Mouse (Mus musculus): ENCODE measurements at regions not wholly inside any gene's neighbourhood (a gene's known extent, or its start where the extent isn't known, plus 50 kb on each side); places are given as distances from the start of the nearest gene placed in this dataset.
A peak's percentile ranks its signal among the peaks of the same experiment; 100 is the strongest.

DNA sequence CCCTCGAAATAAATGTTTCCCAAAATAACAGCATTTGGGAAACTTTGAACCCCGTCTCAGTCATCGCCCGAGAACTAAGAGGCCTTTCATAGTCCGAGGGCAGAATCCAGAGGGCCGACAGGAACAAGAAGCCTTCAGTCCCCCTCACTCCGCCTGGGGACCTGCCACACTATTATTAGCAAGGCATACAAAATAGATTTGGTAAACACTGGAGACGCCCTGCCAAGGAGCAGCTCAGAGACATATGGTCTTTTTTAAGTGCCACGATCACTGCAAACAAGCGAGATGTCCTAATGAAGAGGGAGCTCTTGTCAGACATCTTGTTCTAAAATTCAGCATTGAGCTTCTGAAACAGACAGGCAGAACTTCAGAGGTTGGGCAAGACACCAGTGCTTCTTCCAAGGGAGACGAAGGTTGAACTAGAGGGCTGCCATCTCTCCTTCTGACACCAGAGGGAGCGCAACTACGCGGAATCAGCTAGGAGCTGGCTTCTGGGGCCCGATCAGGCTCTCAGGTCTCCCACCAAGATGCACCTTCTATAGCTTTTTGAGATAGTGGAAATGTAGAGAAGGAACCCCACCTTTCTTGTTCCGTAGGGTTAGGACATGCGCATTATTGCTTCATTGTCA is 226.2 kb downstream of the Rnf144b start:
- H3K27me3 ChIP-seq (ENCODE audit: poor library complexity, severe bottlenecking): no peaks in the 10 kb centered on the region
- H3K27ac ChIP-seq: peak overlapping the region; percentile 48; the same call in 1 of the 2 replicates
- 39% methylated on average over 17 of the region's 17 CpGs for WGBS
- H3K36me3 ChIP-seq (replicated peaks): no peaks in the 10 kb centered on the region
- DNase-seq (ENCODE audit: extremely low spot score, low spot score): peak; percentile 73
- peaks cover 5% of the 10 kb centered on the region; the same call in 1 of the 2 replicates for H3K4me1 ChIP-seq
- no peaks in the 10 kb centered on the region for H3K9me3 ChIP-seq
- no peak overlapping the region for H3K4me3 ChIP-seq

DNA sequence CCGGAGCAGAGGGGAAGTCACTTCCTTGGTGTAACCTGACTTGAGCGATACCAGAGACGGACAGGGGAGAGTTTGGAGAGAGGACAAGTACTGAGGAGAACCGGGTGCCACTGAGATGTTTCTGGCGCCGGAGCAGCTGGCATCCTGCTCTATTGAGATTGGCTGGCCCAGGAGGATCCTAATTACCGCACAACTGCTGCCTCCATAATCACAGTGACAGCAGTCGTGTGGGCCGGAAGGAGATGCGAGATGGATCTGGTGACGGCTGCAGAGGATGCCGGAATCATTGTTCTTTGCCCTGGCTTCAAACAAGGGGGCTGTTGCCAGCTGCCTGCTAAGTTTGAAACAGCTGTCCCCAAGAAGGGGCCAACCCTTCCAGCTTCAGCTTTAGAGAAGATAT is 232.0 kb downstream of the Rnf144b start:
- H3K4me3 ChIP-seq: no peak overlapping the region
- H3K36me3 ChIP-seq (replicated peaks): no peaks in the 10 kb centered on the region
- no peaks in the 10 kb centered on the region for H3K9me3 ChIP-seq
- no peak for DNase-seq (ENCODE audit: extremely low spot score, low spot score)
- H3K4me1 ChIP-seq: no peaks in the 10 kb centered on the region
- no peaks in the 10 kb centered on the region for H3K27me3 ChIP-seq (ENCODE audit: poor library complexity, severe bottlenecking)
- WGBS: 92% methylated on average over 12 of the region's 12 CpGs
- no peak overlapping the region for H3K27ac ChIP-seq

DNA sequence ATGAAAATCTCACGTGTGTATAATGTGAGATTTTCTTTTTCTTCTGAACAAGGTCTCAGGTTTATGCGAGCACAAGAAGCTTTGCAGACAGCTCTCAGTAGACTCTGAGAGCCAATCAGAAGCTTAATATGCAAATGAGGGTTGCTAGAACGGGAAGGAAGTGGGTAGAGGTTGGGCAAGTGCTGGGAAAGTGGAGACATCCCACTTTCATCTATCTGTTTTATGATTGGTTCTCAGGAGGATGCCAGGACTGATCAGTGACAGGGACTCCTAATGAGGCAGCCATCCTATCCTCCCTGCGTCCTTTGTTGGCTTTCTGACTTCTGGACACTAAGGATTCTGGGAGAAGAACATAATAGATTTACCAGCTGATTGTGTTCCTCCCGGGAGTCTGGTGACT is 232.7 kb downstream of the Rnf144b start:
- Histone ChIP-seq H3K9me3 (no peaks in the 10 kb centered on the region), H3K4me3 (no peak overlapping the region), H3K27ac (no peak overlapping the region), H3K4me1 (no peaks in the 10 kb centered on the region), H3K27me3 (ENCODE audit: poor library complexity, severe bottlenecking) (no peaks in the 10 kb centered on the region), H3K36me3 (replicated peaks) (no peaks in the 10 kb centered on the region)
- no peak for DNase-seq (ENCODE audit: extremely low spot score, low spot score)
- WGBS: 80% methylated on average over 5 of the region's 5 CpGs

DNA sequence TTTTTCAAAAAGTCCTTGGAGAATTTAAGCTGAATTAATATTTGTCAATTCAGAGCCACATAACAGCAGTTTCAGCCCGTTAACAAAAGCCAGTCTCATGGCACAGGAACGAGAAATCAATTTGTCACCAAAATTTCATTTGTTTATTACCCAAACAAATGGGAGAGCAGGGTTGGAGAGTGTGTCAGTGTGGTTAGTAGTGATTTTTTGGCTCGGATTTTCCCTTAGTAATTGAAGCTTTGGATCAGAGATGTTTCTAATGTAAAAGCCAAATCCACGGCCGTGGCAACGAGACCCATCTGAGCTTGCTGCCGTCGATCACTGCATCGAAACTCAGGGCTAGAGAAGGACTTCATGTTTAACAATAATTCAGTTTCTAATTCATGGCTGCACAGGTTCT is 236.5 kb downstream of the Rnf144b start:
- WGBS: 87% methylated on average over 9 of the region's 9 CpGs
- no peak overlapping the region for H3K4me3 ChIP-seq
- no peaks in the 10 kb centered on the region for H3K27me3 ChIP-seq (ENCODE audit: poor library complexity, severe bottlenecking)
- no peak for DNase-seq (ENCODE audit: extremely low spot score, low spot score)
- H3K27ac ChIP-seq: no peak overlapping the region
- no peaks in the 10 kb centered on the region for H3K4me1 ChIP-seq
- H3K36me3 ChIP-seq (replicated peaks): no peaks in the 10 kb centered on the region
- no peaks in the 10 kb centered on the region for H3K9me3 ChIP-seq

DNA sequence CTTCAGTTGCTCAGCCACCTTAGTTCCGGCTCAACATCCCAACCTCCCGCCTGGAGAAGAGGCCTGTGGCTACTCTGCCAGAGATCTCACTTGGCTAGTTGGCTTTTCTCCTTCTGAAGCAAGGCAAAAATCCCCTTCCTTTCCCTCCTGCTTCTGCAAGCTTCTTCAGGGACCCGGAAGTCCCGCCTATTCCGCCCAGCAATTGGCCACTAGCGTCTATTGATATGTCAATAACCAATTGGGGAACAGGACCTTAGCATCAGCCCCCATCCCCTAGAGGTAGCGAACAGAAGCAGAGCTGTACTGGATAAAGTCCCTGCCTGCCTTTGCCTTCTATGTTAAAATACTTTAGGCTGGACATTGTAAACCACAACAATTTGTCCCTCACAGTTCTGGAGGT is 243.3 kb downstream of the Rnf144b start:
- Histone ChIP-seq H3K4me3 (no peak overlapping the region), H3K36me3 (replicated peaks) (no peaks in the 10 kb centered on the region), H3K27me3 (ENCODE audit: poor library complexity, severe bottlenecking) (no peaks in the 10 kb centered on the region; the same call in 1 of the 2 replicates), H3K9me3 (no peaks in the 10 kb centered on the region), H3K27ac (peak overlapping the region; percentile 41), H3K4me1 (peaks cover 11% of the 10 kb centered on the region)
- WGBS: 69% methylated on average over 7 of the region's 7 CpGs
- no peak for DNase-seq (ENCODE audit: extremely low spot score, low spot score)

DNA sequence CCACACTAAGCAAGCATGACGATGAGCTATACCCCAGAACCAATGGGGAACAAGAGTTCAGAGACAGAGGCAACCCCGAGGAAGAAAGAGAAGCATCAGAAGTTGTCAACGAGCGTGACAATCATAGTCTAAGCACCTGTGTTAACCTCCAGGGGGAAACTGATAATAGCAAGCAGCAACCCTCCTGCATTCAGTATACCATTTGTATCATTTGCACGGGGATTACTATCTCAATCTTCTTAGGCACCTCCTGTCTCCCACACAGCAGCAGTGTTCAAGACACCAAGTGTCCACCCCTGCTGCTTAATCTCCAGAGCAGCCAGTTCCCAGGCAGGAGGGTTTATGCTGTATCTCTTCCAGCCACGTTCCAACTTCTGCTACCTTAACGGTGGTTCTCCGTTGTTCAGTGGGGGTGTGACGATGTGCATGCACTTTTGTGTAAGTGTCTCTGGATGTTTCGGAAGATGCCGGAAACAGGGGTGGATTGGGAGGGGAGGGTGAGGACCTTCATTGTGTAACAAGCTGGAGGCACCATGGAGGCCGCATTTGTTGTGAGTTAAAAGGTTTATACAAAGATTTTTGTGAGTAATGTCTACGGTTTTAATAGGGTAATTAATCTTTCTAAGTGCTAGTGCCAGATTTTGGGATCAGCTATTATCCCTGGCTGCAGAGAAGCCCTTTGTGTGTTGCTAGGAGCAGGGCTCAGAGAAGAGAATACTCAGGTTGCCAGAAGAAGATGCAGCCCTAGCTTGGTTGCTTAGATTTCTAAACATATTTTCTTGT is 245.8 kb downstream of the Rnf144b start:
- 0 out of 2 replicates have a peak overlapping the region, but pooled peaks have one; percentile 20 for H3K27ac ChIP-seq

DNA sequence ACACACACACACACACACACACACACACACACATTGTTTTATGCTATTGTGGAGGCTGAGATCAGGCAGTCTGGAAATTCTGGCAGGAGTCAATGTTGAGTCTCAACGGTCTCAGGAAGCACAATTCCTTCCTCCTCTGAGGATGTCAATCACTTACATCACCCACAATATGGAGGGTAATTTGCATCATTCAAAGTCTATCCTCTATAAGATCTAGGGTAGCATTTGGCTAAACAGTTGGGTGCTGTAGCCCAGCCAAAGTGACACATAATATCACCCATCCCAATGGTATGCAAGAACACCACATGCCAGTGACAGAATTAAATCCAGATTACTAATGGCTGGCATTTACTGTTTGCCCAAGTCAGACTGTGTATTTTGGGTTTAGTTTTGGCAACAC is 252.1 kb downstream of the Rnf144b start:
- 0 out of 2 replicates have a peak, but pooled peaks cover 3% of the 10 kb centered on the region for H3K9me3 ChIP-seq
- no peaks in the 10 kb centered on the region for H3K4me1 ChIP-seq
- 93% methylated on average over 1 of the region's 1 CpGs for WGBS
- H3K27me3 ChIP-seq (ENCODE audit: poor library complexity, severe bottlenecking): no peaks in the 10 kb centered on the region
- no peaks in the 10 kb centered on the region for H3K36me3 ChIP-seq (replicated peaks)
- H3K27ac ChIP-seq: no peak overlapping the region
- no peak for DNase-seq (ENCODE audit: extremely low spot score, low spot score)
- no peak overlapping the region for H3K4me3 ChIP-seq

More for the DNA sequence above, 245.8 kb downstream of the Rnf144b start:
- H3K27me3 ChIP-seq (ENCODE audit: poor library complexity, severe bottlenecking): no peaks in the 10 kb centered on the region; the same call in 1 of the 2 replicates
- 44% methylated on average over 13 of the region's 13 CpGs for WGBS
- peaks cover 11% of the 10 kb centered on the region for H3K4me1 ChIP-seq
- no peaks in the 10 kb centered on the region for H3K36me3 ChIP-seq (replicated peaks)
- H3K9me3 ChIP-seq: no peaks in the 10 kb centered on the region
- DNase-seq (ENCODE audit: extremely low spot score, low spot score): no peak
- H3K4me3 ChIP-seq: peak overlapping the region; percentile 8; the same call in 1 of the 2 replicates

DNA sequence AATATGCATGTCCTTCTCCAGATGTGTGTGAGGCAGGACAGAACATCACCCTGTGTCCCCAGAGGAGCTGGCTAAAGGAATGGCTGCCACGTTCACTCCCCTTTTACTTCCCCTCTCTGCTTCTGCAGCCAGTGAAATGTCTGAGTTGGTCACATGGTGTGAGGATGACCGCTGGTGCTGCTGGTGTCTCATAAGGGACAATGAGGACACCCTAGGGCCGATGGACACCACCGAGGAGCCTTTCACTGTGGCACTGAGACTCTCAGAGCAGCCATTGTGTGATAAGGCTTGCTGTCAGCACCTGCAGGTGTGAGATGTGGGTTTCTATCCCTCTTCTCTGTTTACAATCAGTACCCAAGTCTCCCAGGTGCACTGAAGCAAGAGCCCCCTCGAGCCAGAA is 268.6 kb downstream of the Rnf144b start:
- WGBS: 69% methylated on average over 5 of the region's 5 CpGs
- no peaks in the 10 kb centered on the region for H3K9me3 ChIP-seq
- H3K4me1 ChIP-seq: peaks cover 6% of the 10 kb centered on the region
- DNase-seq (ENCODE audit: extremely low spot score, low spot score): no peak
- H3K36me3 ChIP-seq (replicated peaks): no peaks in the 10 kb centered on the region
- peaks cover 79% of the 10 kb centered on the region for H3K27me3 ChIP-seq (ENCODE audit: poor library complexity, severe bottlenecking)
- no peak overlapping the region for H3K4me3 ChIP-seq
- no peak overlapping the region for H3K27ac ChIP-seq

DNA sequence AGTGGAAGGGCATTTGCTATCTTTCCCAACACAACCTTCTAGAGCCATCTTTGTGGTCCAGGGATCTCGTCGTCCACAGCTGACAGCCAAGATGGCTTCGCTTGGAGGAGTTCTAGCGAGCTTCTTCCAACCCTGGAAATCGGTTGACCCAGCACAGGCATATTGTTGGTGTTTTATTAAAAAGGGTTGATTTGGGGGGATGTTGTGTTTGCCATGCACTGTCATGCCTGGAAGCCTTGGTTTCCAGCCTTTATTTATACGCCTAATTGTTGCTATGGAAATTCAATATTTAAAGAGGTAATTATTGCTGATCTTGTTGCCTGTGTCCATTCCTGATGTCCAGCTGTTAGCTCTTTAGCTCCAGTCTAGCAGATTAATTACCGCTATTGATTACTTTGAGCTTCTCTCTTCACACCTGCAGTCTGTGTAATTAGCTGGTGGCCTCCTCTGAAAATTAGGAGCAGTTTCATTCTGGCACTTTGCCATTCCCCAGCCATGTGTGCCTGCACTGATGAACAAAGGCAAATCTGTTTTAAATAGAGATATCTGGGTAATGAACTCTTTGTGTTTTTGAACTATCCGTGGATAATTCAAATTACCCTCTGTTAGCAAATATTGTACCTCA is 275.4 kb downstream of the Rnf144b start:
- Histone ChIP-seq H3K27me3 (ENCODE audit: poor library complexity, severe bottlenecking) (peaks cover 89% of the 10 kb centered on the region), H3K4me1 (peaks cover 19% of the 10 kb centered on the region), H3K27ac (no peak overlapping the region), H3K4me3 (no peak overlapping the region), H3K36me3 (replicated peaks) (no peaks in the 10 kb centered on the region), H3K9me3 (peaks cover 5% of the 10 kb centered on the region; the same call in 1 of the 2 replicates)
- DNase-seq (ENCODE audit: extremely low spot score, low spot score): peak; percentile 25
- WGBS: 64% methylated on average over 8 of the region's 8 CpGs

DNA sequence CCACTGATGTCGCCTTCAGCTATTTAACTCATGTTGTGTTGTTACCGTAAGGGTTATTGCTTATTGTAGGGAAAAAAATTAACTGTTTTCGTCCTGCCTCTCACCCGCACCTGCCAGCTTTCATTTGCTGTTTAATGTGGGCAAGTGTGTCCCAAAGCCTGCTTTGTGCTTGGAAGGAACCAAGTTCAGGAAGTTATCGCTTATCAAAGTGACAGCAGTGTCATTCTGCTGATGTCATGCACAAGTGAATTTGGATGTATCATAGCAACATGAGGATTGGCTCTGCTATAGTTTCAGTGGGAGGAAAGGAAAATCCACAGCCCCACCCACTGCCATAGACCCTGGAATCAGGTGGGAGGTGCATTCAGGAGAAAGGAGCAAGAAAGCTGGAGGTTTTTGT is 276.5 kb downstream of the Rnf144b start:
- H3K27ac ChIP-seq: no peak overlapping the region
- peaks cover 5% of the 10 kb centered on the region; the same call in 1 of the 2 replicates for H3K9me3 ChIP-seq
- WGBS: 86% methylated on average over 5 of the region's 5 CpGs
- DNase-seq (ENCODE audit: extremely low spot score, low spot score): no peak
- H3K36me3 ChIP-seq (replicated peaks): no peaks in the 10 kb centered on the region
- H3K4me1 ChIP-seq: peaks cover 19% of the 10 kb centered on the region
- peaks cover 89% of the 10 kb centered on the region for H3K27me3 ChIP-seq (ENCODE audit: poor library complexity, severe bottlenecking)
- no peak overlapping the region for H3K4me3 ChIP-seq

DNA sequence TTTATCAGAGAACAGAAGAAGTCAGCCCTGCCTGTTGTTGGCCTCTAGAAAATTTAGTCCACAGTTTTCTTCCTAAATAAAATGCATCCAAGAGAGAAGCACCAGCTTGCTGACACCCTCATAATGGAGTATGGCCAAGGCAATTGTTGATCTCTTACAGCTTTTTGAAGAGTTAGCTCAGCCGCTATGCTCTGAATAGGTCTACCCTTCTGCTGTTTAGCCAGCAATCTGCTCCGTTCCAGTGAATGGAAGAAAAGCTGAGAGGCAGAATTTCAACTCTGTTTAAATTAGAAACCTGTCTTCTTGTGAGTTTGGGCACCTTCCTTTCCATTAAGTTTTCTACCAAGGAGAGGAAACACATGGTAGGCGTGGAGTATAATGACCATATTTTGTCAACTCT is 290.8 kb downstream of the Rnf144b start:
- 88% methylated on average over 3 of the region's 3 CpGs for WGBS
- no peak for DNase-seq (ENCODE audit: extremely low spot score, low spot score)
- 0 out of 2 replicates have a peak, but pooled peaks cover 5% of the 10 kb centered on the region for H3K27me3 ChIP-seq (ENCODE audit: poor library complexity, severe bottlenecking)
- no peaks in the 10 kb centered on the region for H3K9me3 ChIP-seq
- H3K27ac ChIP-seq: no peak overlapping the region
- H3K36me3 ChIP-seq (replicated peaks): no peaks in the 10 kb centered on the region
- H3K4me3 ChIP-seq: no peak overlapping the region
- H3K4me1 ChIP-seq: no peaks in the 10 kb centered on the region

DNA sequence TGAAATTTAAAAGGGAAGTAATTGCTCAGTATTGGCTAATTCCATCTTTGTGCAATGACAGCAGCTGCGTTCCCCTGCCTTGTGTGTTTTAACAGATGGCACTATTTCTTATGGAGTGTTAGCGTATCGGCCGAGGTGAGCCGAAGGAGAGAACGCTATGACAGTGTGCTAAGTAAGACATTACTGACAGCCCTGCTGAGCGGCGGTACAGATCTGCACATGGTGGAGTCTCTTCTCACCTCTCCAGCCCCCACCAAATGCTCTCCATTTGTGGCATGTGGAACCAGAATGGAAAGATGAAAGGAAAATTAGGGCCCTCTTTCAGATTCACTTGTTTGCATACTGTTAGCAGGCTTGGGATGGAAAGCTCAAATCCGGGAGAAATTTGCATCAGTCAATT is 291.5 kb downstream of the Rnf144b start:
- Histone ChIP-seq H3K9me3 (no peaks in the 10 kb centered on the region), H3K27ac (no peak overlapping the region), H3K4me1 (no peaks in the 10 kb centered on the region), H3K27me3 (ENCODE audit: poor library complexity, severe bottlenecking) (no peaks in the 10 kb centered on the region), H3K36me3 (replicated peaks) (no peaks in the 10 kb centered on the region), H3K4me3 (no peak overlapping the region)
- WGBS: 94% methylated on average over 9 of the region's 9 CpGs
- no peak for DNase-seq (ENCODE audit: extremely low spot score, low spot score)
